Mouse (Mus musculus) left cerebral cortex, adult 2 months (tissue): ENCODE data around the gene Plekha5. TPM values are rescaled to one million over a fixed set of nuclear protein-coding genes. Genes with fewer than 3 reads are reported as not detected.

Experiments
- DNase-seq, 2 experiments: peaks; one replicate each; pipeline ENCODE4 v3.0.0; 2021 to 2022; ENCODE audit warnings: low spot score in 2 of 2, mixed read lengths in 1 of 2; ENCODE audit errors: extremely low spot score in 1 of 2
- H3K27ac ChIP-seq: fragments of 200-600 bp; 2 replicates; pipeline ENCODE4 v1.8.1; 2022
- H3K4me3 ChIP-seq: fragments of 200-600 bp; 2 replicates; pipeline ENCODE4 v1.8.1; 2022
- CTCF ChIP-seq: fragments of 200-600 bp; IDR thresholded peaks from 2 replicates; pipeline ENCODE4 v1.8.1; 2022; ENCODE audit warnings: antibody characterized with exemption, mild to moderate bottlenecking, moderate library complexity
- intact Hi-C: fragments of 180-260 bp; cut with DNase I; formaldehyde crosslinking; loops from one replicate; pipeline ENCODE4 v1.15.1; 2025
- total RNA-seq, 2 experiments: library from RNA; stranded (reverse); gene quantifications; 2 replicates each; pipeline ENCODE4 v1.2.3; 2021

The Plekha5 gene
- total RNA-seq, 2 experiments from 2014 or later = 117 to 121 TPM

DNA sequence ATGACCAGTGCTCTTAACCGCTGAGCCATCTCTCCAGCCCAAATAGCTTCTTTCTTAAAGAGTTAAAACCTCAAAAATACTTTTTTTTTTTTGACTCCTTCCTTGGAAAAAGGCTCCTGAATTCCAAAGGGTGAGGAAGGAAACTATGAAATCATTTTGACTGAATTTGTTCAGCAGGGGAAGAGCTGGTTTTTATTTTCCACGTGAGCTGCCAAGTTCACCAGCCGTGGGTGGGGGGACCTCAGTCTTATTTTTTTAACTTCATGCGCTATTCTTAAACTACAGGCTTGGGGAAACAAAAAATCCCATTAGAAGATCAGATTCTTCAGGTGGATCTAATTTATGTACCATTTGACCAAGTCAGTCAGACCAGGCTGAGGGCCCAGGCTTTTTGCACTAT is 187.4 kb downstream of the Plekha5 start:
- no peak overlapping the region for H3K4me3 ChIP-seq
- no peak overlapping the region for H3K27ac ChIP-seq
- no peak for TF ChIP-seq CTCF
- DNase-seq = no peak
- intact Hi-C loops = no loop called here

DNA sequence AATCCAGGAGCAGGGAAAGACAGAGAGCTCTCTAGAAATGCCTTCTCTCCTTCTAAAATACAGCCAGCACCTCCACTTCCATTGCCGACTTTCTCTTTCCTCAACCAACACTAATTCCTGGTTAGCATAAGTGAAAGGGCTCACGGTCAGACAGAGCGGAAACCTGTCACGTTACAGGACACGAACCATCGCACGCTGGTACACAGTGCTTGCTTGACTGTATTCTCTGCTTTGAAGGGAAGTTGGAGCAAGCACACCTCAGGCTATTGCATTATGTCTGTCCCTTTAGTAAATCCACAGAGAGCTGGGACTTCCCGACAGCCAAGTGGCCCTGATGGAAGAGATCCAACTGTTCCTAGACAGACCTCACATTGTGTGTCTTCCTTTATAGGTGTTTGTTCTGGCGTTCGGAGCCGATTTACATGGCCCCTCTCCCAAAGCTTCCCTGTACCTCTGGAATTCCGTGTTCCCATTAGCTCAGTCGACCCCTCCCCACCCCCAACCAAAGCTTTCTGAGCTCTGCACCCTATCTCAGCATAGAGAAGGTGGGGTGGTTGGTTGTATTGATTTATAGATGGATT is 188.1 kb downstream of the Plekha5 start:
- intact Hi-C loops = no loop called here
- Histone ChIP-seq H3K4me3 (no peak overlapping the region), H3K27ac (no peak overlapping the region)
- no peak for DNase-seq
- TF ChIP-seq CTCF = no peak

DNA sequence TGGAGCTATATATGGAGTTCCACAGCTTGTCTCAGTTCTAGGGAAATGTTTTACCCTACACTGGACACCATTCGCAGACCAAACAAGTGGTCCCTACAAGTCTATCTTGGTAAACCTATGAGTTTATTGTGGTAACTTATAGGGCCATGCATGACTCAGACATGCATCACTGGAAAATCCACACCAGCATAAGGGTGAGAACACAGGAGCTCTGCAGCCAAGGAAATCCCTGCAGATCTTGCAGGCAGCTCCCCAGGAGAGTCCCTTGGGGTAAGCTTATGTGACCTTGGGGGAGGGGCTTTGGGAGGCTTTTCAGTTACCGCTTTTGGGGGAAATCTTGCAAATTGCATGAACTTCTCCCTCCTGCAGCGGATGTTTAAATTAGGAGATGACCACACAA is 190.0 kb downstream of the Plekha5 start:
- H3K4me3 ChIP-seq = no peak overlapping the region
- DNase-seq = no peak
- no peak overlapping the region for H3K27ac ChIP-seq
- TF ChIP-seq CTCF = no peak
- intact Hi-C loops = no loop called here

DNA sequence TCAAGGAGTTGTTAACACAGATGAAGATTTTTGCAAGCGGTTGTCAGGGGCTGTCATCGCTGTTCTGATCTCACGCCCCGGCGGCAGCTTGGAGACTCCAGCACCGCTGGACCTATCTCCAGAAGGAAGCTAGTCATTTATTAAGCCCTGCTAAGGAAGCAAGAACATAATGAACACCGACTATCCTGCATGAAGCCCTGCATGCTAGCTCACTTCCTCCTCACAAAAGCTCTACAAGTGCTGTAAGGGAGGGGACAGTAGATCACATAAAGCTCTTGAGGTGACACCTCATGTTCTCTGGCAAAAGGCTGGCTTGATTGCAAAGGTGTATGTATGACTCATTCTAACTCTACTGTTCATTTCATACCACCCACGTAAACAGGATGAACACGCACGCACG is 190.9 kb downstream of the Plekha5 start:
- no peak overlapping the region for H3K4me3 ChIP-seq
- no peak for TF ChIP-seq CTCF
- no peak overlapping the region for H3K27ac ChIP-seq
- DNase-seq = no peak
- intact Hi-C loops = no loop called here

DNA sequence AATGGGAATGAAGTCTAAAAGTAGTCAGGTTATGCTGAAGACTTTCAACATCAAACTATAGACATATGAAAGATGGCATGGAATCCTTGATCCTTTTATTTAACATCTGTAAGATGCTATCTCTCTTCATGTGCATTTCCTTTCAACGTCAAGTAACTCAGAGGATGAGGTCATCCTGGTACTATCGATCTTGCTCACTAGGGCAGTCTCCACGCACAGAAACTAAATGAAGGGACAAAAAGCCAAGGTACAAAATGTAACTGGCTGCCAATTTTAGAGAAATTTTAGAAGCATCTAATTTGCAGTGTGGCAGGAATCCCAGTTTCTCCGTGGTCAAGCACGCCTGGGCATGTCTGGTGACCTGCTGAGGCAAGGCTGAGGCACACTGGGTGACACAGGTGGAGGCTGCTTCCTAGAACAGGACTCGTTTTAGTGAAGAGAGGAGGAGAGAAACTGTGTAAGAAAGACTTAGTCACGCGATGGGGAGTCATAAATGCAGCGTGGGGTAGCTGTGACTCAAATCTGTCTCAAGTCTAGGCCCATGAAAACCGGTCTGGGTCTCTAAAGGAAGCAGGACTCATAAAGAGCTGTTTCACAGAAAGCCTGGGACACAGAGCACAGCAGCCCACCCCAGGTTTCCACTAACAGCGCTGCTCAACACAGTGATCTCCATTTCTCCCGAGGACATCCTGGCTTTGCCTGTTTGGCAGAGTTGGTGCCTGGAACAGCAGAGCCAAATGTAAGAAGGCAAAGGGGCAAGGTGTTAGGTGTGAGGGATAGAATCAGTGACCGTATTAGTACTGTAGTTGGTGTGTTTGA is 196.9 kb downstream of the Plekha5 start:
- H3K4me3 ChIP-seq = no peak overlapping the region
- DNase-seq = no peak
- TF ChIP-seq CTCF = no peak
- no peak overlapping the region for H3K27ac ChIP-seq
- intact Hi-C loops = no loop called here

DNA sequence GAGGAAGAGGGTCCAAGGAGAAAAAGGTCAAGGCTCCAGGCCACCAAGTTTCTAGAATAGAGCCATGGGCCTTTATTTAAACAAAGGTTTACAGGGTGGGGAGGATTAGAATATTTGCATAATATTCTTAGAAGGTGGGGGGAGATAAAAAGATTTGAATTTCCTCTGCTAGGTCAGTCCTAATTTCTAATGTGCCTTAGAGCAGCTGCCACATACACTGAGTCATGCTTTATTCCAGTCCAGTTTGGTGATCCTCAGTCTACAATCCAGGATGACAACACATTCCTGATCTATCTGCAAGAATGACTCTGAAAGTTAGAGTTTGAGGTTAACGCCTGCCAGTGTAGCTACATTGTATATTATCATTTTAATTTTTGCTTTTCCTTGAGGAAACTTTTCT is 197.8 kb downstream of the Plekha5 start:
- H3K27ac ChIP-seq = no peak overlapping the region
- H3K4me3 ChIP-seq = no peak overlapping the region
- TF ChIP-seq CTCF = no peak
- no peak for DNase-seq
- intact Hi-C loops = no loop called here

DNA sequence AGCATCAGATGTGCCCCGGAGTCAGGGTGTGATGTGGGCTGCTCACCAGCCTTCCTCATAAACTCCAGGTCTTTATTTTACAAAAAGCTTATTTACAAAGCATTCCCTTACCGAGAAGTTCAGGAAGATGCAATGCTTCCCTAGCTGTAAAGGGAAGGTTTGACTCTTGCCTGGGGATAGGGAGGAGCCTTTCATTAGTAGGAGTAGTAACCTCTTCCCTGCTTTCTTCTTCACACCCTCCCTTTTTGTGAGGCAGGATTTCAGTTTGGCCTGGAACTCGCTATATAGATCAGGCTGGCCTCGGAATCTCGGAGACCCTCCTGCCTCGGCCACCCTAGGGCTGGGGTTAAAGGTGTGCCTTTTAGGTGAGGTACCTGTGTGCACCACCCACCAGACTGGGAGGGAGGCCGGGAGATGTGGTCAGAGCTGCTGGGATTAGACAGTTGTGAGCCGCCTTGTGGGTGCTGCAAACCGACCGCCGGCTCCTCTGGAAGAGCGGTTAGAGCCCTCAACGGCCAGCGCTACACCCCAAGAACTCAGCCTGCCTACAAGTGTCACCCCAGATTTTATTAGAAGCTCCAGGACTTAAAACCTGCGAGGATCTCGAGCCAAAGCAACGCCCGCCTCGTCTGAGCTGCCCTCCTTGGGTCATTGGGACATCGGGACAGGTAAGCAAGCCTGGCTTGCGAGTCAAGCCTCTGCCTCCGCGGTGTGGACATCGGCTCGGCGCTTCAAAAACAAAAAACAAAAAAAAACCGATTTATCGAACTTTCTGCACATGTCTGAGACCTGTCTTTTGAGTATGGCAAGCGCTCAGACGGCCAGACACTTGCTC is 198.8 kb downstream of the Plekha5 start, which contains the start of gene Aebp2:
Gene Aebp2 (plus strand): TSS at position 273 of the 835 bp plus-strand sequence.
- DNase-seq = no peak
- intact Hi-C loops = no loop called here
- H3K4me3 ChIP-seq = peak within 1 kb of the TSS; percentile 61
- H3K27ac ChIP-seq = peak within 1 kb of the TSS; percentile 93
- TF ChIP-seq CTCF = no peak

DNA sequence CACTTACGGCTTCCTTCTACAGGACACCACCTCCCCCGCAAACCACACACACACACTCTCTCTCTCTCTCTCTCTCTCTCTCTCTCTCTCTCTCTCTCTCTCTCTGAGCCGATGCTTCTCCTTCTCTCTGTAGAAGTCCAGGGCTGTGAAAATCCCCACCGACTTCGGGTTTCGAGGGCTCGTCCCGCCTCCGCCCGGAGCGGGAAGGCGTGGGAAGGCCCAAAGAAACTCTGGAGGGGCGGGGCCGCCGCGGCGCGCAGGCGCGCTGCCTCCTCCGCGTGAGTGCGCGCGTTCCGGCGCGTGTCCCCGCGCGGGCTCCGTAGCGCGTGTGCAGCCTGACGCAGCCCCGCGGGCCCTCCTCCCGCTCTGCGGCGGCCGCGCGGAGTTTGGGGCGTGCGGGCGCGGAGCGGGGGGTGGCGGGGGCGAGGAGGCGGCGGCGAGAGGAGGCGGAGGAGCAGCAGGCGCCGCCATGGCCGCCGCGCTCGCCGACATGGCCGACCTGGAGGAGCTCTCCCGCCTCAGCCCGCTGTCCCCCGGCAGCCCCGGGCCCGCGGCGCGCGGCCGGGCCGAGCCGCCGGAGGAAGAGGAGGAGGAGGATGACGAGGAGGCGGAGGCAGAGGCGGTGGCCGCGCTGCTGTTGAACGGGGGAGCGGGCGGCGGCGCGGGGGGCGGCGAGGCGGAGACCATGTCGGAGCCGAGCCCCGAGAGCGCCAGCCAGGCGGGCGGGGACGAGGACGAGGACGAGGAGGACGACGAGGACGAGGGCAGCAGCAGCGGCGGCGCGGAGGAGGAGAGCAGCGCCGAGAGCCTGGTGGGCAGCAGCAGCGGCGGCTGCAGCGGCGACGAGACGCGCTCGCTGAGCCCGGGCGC is 199.6 kb downstream of the Plekha5 start:
- DNase-seq = peak; percentile 94 to 95
- peak overlapping the region; percentile 61 for H3K4me3 ChIP-seq
- intact Hi-C loops = no loop called here
- no peak for TF ChIP-seq CTCF
- peak overlapping the region; percentile 93 for H3K27ac ChIP-seq

DNA sequence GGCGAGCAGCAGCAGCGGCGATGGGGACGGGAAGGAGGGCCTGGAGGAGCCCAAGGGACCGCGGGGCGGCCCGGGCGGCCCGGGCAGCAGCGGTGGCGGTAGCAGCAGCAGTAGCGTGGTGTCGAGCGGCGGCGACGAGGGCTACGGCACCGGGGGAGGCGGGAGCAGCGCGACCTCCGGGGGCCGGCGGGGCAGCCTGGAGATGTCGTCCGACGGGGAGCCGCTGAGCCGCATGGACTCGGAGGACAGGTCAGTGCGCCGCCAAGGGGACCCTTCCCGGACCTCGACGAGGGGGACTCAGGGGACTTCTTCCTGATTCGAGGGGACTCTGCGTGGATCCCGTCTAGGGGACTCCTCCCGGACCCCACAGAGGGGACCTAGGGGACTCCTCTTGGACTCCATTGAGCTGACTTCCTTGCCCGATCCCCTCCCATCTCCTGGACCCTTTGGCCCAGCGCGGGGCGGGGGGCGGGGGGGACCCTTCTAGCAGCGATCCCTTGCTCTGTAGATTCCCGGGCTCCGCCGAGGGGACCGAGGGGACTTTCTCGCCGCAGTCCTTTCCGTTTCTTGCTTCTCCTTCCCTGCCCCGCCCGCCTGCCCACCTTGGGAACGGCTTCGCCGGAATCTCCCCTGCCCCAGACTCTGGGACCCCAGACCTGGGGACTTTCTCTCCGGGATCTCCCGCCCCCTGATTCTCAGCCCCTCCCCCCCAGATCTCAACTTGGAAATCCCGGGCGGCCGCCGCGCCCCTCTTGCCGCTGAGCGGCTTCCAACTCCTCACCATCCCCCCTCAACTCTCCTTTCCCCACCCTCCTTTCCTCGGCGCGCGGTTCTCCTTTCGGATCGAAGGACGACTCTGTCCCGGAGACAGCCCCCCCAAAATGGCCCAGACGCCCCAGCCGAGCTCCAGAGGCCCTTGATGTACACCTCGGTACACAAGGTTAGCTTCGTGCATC is 200.5 kb downstream of the Plekha5 start:
- peak overlapping the region; percentile 61 for H3K4me3 ChIP-seq
- DNase-seq = peak; percentile 31 to 44
- TF ChIP-seq CTCF = no peak
- intact Hi-C loops = no loop called here
- H3K27ac ChIP-seq = peak overlapping the region; percentile 93

DNA sequence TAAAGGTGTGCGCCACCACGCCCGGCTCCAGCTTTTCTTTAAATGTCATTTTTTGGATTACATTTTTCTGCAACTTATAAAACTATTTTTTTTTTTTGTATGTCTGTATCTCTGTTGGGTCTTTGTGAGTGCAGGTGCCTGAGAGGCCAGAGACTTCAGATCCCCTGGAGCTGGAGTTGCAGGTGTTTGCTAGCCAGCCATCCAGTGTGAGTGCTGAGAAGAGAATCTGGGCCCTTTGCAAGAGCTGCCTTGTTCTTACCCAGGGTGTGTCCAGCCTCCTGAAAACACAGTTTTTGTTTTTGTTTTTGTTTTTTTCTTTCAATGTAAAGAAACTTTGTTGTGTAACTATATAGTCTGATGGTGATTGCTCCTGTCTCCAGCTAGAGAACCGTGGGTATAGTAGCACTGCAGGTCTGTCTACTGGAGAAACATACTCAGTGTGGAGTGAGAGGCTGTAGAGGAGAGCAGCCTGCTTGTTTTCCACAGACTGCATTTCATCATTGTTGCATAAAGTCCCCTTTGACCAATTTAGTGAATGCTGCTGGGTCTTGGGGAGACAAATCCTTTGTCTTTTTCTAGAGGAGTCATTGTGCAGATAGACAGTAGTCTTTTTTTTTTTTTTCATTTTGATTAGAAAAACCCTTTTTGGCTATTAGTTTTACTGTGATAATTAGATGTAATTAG is 205.5 kb downstream of the Plekha5 start:
- intact Hi-C loops = no loop called here
- no peak for DNase-seq
- TF ChIP-seq CTCF = no peak
- peak overlapping the region; percentile 36; the same call in 1 of the 2 replicates for H3K27ac ChIP-seq
- H3K4me3 ChIP-seq = no peak overlapping the region
